Mouse (Mus musculus): Measurements from ENCODE around the gene Sult2b1.

The Sult2b1 gene

DNA sequence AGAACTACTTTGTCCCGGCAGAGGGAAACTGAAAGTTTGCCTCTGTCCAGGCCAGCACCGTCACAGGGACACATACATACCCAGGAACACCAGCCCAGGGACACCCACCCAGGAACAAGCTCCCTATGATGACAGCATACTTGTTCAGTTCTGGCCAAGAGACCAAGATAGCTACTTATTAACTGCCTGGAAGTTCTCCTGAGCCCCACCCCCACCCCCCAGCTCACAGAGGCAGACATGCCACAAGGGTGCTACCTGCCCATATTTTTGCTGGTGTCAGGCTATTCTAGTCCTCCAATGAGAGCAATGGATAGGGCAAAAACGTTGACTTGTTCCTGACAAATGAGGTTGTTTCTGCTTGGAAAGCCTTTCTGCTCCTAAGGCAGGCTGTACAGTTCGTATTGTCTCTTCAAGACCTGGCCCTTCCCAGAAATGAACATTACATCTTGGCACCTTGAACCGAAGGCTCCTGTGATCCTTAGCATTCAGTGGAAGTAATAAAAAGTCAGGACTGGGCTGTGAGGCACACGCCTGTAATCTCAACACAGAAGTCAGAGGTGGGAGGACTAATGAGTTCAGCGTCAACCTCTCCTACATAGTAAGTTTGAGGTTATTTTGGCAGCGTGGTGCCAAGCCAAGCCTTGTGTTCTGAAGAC lies 13.9 kb downstream of the Sult2b1 start:
- no peak for DNase-seq

DNA sequence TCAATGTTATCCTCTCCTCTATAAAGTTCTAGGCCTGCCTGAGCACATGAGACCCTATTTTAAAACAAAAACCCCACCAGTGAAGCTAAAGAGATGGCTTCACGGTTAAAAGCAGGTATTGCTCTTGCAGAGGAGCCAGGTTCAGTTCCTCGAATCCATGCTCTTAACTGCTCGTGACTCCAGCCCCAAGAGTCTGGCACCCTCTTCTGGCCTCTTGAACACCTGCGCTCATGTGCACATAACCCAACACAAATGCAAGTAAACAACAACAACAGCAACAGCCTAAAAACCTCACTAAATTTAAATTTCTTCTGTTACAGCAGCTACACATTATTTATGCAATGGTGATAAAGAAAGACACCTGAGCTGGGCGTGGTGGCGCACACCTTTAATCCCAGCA lies 17.0 kb downstream of the Sult2b1 start:
- no peak for DNase-seq

DNA sequence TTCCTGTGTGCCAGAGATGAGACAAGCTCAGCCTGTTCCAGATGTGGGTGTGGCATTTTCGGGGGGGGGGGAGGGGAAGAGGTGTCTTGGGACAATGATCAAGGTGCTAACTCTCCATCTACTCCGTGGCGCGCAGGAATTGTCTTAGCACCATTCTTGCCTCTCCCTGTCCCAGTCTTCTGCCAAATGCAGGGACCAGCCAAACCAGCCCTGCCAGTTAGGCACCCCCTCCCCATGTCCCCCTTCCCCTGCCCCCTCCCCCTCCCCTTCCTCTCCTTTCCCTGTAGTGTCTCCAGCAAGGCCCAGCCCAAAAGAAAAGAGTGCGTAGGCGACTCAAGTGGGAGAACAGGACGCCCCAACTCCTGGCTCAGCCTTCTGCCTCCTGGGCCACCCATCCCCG lies 17.7 kb downstream of the Sult2b1 start:
- DNase-seq = no peak

DNA sequence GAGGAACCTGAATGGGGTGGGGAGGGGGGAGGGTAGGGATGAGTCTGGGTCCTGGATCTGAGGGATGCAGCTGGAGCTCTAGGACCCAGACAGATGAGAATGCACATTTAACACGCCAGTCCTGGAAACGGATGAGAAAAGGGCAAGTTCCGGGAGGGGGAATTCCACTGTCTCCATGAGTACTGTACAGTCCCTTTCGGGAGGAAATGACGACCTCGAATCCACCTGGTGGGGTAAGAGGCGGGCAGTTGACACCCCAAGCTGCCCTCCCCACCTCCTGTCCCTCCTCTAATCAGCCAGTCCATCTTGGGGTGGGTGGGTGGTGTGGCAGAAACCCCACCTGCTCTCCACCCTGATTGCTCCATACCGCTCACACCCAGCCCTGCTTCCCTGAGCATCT lies 18.5 kb downstream of the Sult2b1 start:
- no peak for DNase-seq

DNA sequence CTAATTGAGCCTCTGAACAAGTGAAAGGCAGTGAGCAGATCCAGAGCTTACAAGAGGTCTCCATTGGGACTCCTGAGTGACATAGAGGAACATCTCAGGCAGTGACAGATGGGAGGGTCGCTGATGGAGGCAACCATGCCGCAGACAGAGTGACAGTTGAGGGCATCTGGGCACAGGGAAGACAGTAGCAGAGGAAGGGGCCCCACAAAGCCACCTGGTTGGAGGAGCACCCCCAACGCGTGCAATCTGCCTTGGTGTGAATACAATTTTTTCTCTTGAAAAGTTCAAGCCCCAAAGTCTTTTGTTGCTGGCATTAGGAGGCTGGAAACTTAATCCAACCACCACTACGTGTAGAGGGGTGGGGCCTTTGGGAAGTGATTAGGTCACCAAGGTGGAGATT lies 24.3 kb downstream of the Sult2b1 start:
- peak; percentile 57 for DNase-seq

DNA sequence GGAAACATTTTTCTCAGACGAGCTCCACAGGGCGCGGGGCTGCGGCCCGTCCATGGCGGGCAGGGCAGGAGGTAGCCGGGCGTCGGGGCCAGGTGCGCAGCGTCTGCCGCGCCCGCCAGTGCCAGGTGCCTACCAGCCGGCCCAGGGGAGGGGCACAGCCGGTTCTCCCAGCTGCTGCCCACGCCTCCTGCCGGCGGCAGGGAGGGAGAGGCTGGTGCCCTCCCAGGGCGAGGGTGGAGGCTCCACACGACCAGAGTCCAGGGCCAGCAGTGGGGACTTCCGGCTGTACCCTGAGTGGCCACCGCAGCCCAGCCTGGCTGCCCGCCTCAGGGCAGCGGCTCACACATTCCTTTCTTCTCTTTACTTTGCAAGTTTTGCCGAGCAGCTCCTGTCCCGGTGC lies 25.1 kb downstream of the Sult2b1 start:
- peak; percentile 79 for DNase-seq

DNA sequence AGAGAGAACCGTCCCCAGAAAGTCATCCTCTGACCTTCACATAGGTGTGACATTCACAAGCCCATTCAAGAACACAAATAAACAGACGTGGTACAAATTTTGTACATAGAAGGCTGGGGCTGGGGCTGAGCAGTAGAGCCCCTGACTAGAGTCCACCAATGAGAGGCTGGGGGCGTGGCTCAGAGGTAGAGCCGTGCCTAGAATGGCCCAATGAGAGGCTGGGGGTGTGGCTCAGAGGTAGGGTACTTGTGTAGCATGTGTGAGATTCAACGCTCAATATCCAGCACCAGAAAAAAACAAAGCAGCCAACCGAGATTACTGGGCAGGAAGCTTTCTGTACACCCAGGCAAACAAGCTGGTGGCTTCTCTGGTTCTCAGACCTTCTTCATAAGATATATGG lies 28.8 kb downstream of the Sult2b1 start:
- DNase-seq = no peak

DNA sequence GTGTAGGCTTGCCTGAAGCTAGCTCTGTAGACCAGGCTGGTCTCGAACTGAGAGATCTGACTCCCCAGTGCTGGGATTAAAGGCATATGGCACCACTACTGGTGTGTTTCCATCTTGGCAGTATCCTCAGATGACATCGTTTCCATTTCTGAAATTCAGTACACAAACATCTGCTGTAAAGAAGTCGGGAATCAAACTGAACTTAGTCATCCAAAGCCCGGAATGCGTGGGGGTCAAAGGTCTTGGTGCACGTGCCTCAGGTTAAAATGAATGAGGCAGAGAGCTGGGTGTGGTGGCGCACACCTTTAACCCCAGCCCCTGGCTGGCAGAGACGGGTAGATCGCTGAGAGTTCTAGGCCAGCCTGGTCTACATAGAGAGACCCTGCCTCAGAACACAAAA lies 34.3 kb downstream of the Sult2b1 start:
- no peak for DNase-seq

DNA sequence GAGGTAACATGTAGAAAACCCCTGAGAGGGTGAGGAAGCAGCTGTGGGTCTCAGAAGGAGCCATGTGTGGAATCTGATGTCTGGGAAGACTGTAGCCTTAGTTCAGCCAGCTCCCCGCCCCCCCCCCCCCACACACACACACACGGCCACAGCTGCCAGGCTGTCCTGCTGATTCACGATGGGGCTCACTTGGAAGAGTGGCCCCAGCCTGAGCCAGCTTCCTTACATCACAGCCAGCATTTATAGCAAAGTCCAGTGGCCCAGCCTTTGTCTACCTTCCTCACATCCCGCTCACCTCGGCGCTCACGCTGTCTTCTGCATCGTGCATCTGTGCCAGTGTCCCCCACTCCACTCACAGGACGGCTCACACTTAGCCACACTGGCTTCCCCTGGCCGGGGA lies 35.1 kb downstream of the Sult2b1 start:
- DNase-seq = no peak

DNA sequence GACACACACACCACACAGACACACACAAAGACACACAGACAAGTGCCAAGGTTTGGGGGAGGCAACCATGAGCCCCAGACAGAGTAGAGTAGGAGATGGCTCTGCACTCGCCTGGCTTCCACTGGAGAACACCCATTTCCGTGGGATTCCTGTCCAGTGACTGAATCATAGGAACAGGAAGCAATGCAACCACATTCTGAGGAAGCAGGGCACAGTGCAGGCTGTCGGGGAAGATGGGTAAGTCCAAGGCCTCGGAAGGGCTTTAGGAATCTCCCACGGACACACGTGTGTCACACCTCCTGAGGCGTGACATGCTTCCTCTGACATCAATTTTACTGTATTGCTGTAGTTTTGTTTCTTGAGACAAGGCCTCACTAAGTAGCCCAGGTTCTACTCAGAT lies 36.4 kb downstream of the Sult2b1 start:
- no peak for DNase-seq

DNA sequence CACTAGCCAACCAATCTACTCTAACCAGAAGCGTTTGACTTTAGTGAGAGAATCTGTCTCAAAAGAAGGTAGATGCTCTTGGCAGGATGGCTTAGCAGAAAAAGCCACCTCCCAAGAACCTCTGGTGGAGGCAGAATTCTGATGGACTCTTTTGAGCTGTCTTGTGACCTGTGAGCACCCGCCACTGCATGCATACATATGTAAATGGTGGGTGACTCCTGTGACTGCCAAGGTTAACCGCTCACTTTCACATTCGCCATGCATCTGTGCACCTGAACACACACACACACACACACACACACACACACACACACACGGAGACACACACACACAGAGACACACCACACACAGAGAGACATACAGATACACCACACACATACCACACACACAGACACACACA lies 37.0 kb downstream of the Sult2b1 start:
- DNase-seq = no peak

DNA sequence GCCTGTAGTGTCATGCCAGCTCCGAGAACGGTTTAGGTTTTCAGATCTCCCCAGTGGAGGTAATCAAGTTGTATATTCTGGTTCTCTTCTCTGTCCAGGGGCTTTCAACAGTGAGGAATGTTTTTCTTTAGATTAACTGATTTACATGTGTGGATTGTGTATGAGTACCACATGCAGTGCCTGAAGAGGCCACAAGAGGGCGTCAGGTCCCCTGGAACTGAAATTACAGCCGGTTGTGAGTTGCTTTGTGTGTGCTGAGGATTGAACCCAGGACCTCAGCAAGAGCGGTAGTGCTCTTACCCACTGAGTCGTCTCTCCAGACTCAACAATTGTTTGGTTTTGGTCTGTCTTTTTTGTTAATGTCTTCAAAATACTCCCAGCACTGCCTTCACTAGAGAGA lies 38.0 kb downstream of the Sult2b1 start:
- peak; percentile 50 for DNase-seq

DNA sequence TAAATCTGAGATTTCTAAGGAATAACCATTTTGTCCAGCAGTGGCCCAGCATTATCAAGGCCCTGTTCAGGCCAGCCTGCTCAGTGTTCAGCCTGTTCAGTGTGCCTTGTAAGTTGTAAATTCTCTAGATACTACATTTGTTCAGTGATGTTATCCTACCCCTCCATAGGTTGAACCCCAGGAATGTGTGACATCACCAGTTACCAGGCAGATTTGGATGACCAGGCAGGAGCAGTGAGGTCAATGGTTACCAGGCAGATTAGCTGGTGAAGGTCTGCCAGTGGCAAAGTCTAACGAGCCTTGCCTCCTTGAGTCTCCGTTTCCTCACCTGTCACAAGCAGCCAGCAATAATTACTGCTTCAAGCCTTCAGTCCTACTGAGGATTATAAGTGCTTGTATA lies 40.1 kb downstream of the Sult2b1 start:
- peak; percentile 61 for DNase-seq

DNA sequence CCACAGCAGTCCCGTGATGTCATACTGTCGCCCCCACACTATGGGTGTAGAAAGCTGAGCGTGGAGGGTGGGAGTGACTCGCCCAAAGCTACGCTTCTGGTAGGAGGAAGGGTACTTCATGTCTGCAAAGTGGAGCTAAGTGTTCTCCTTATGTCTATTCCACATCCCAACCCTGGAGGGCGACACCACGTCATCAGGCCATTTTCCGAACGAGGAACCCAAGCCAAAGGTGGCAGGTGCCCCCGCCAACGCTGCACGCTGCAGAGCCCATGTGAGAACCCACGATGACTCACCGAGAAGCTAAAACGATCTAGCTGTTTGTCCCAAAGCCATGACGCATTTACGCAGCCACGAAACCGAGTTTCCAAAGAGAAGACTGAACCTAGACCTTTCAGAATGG lies 42.1 kb downstream of the Sult2b1 start:
- peak; percentile 51 for DNase-seq

DNA sequence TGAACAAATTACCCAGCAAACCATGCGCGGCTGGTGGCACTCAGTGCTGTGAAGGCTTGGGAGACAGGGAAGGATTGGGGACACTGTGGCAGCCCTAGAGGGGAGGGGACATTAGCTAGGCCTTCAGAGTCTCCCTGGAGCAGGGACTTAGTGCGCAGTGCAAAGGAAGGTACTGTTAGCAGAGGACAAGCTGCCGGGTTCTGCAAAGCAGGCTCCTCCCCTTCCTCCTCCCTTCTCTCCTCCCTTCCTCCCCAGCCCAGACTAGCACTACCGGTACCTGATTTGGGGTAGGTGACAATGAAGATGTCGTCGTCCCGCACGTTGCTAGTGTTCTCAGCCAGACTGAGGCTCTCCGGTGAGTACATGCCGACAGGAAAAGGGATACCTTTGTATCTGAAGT lies 42.7 kb downstream of the Sult2b1 start:
- peak; percentile 57 for DNase-seq

DNA sequence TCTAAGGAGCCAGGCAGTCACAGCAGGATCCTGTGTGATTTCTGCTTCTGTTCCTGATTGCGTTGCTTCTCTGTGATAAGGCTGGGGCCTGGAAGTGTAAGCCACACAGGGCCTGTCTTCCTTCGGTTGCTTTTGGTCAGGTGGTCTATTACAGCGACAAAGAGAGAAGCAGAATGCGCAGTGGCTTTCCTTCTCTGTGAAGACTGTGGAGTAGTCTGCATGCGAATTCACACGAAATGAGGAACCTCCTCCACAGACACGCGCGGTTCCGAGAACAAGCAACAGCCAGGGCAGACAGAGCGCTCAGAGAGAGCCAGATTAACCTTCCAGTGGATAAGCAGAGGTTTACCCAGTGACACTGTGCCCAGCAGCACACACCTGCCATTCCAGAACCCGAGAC lies 43.2 kb downstream of the Sult2b1 start:
- no peak for DNase-seq

DNA sequence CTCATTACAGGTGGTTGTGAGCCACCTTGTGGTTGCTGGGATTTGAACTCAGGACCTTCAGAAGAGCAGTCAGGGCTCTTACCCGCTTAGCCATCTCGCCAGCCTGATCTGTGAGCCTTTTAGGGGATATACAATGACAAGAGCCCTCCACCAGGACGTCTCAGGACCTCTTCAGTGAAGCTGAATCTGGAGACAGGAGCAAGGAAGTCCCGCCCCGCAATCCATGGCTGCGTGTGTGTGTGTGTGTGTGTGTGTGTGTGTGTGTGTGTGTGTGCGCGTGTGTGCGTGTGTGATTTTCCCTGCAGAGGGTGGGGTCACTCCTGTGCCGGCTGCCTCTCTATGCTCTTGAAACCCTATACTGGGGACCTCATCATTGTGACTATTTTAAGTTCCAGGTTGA lies 44.6 kb downstream of the Sult2b1 start:
- DNase-seq = no peak

DNA sequence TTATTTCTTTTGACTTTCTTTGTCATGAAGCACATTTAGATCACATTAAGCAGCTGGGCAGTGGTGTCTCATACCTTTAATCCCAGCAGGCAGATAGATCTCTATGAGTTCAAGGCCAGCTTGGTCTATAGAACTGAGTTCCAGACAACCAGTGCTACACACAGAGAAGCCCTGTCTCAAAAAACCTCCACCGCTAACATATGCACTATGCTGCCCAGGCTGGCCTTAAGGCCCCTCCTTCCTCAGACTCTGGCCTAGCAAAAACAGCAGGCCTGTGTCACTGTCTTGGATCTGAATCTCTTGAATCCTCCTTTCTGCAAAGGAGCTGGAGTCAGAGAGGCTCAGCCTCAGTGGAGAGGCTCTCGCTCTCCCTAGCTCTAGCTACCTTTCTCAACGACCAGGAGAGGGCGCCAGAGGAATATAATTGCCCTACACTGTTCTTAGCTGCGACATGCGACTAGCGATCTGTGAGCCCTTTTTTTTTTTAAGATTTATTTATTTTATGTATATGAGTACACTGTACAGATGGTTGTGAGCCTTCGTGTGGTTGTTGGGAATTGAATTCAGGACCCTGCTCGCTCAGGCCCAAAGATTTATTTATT lies 45.2 kb downstream of the Sult2b1 start:
- peak; percentile 91 for DNase-seq

DNA sequence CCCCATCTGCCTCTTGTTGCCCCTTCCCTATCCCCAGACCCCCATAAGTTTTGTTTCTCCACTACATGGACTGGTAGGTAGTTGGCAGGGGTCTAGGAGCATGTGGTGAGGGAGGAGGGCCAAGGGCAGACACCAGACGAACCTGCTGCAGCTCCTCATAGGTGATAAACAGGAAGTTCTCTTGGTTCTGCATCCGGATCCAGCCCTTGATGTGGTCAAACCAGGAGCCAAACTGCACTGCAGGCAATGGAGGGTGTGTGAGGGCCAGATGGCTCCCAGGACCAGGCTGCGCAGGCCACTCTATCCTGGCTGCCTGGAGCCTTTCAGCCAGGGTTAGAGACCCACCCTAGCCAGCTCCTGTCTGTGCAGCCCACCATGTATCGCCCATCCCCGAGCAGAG lies 51.0 kb downstream of the Sult2b1 start:
- DNase-seq = peak; percentile 79

DNA sequence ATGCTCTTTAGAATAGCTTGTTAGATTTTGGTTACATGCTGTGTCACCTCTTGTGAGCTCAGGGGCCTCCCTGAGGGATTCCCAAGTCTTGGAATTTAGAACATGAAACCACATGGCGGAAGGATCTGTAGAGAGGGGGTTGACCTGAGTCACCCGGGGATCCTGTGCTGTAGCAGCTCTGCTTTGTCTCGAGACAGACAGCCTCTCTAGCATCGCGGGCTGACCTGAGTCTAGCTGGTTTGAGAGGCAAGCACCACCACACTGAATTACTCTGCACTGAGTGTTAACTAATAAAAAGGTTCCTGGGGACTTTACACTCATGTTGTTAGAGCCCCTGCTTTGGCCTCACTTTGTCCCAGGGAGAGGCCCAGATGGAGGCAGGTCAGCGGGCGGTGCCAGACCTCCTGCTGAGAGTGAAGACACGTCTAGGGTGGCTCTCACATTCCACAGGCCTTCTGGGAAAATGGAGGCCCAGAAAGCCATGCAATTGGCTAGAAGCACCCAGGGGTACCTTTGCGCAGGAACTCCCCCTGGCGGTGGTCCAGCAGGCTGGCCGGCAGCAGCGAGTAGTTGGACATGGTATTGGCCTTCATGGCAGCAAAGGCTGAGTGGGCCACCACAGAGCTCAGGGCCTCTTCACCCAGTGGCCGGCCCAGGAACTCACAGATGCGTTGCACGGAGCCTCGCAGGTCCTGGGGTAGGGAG lies 53.6 kb downstream of the Sult2b1 start:
- peak; percentile 84 for DNase-seq

DNA sequence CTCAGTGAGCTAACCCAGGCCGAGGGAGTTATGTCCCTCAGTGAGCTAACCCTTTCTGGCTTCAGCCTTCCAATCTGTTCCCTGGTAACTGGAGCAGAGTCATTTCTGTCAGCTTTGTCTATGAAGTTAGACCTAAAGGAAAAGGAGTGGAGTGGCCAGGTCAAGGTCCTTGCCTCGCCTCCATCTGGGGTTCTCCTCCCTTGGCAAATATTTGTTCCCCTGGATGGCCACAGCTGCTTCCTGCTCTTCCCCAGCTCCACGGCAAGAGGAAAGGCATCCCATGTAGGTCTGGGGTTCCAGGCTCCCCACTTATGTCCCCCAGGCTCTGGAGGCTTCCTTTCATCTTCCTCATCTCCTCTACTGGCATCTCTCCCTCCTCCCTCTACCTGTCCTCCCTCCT lies 56.8 kb downstream of the Sult2b1 start:
- DNase-seq = no peak

DNA sequence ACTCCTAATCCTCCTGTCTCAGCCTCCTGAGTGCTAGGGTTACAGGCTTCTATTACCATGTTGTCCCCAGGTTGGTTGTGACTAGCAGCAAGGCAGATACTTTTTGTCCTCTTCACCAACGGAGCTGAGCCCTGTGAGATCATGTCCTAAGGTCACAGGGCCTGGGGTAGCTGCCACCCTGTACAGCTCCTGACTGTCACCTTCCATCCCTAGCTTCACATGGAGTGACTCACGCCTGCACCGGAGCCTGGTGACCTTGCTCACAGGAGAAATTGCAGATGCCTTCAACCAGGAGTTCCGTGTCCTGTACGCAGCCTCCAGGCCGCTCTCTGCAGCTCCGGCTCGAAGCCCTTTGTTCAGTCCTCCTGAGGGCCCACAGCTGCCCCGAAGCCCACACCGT lies 58.0 kb downstream of the Sult2b1 start:
- no peak for DNase-seq

DNA sequence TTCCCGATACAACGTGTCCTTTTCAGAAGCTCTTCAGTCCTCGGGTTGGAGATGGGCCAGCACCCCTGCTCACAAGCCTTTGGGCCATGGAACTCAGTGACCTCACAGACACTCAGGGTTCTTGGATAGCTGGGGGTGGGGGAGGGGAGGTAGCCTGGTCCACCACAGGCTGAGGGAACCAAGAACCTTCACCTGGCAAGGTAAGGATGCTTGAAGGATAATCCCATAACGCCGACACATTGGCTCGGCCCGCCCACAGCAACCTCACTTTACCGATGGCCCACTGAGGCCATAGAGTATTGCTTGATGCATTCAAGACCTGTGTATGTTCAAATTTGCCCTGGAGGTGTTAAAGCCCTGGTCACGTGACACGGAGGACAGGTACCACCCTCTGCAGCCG lies 58.8 kb downstream of the Sult2b1 start, which contains the start of gene Spaca4:
Gene Spaca4, minus strand, starts transcription at position 101 of the 400 bp plus-strand sequence.
- DNase-seq = no peak

DNA sequence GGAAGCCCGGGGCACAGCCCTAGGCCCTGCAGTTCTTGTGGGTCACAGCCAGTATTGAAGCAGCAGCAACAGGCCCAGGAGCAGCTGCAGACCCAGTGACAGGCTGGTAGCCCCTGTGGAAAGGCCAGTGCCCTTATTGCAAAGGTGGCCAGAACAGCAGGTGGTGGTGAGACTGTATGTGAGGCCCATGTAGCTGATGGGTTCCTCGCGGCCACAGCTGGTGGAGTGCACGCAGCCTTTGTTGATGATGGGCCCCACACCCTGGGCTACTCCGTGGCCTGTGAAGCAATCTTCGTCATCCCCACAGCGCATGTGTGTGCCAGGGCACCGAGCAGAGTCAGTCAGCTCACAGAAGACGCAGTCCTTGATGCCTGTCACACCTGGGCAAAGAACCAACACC lies 59.3 kb downstream of the Sult2b1 start:
- no peak for DNase-seq

DNA sequence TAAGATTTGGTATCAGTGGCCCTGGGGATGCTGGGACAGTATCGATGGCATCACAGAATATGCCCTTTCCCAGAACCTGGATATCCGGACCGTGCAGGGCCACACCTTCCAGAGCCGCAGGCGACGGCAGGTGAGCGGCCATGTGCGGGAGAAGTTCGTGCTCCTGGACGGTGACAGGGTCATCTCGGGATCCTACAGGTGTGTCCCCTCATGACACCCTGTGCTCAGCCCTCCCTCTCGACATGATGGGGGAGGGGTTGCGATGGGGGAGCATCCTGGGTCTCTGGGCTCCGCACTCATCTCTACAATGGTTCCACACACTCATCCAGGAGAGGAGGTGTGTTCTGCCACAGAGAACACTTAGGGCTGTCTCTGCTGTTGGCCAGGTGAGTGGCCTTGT lies 60.7 kb downstream of the Sult2b1 start:
- no peak for DNase-seq
